Mouse (Mus musculus) embryonic facial prominence, embryonic 13.5 days (tissue): ENCODE measurements around the gene Ebi3. TPM values are rescaled to one million over a fixed set of nuclear protein-coding genes. Genes with fewer than 3 reads are reported as not detected.
A peak's percentile ranks its signal among the peaks of the same experiment; 100 is the strongest.

Source experiments
- ATAC-seq: fragments of 200-750 bp; cut with Nextera tagmentation; 2 replicates; pipeline ENCODE4 v1.8.0; 2017; ENCODE audit warnings: low read depth; ENCODE audit not compliant: insufficient number of reproducible peaks, insufficient read depth, low FRiP score, low TSS enrichment
- H3K27ac ChIP-seq: fragments of 300-500 bp; sonication (generic); 2 replicates; pipeline ENCODE4 v1.5.1; 2015; ENCODE audit warnings: moderate library complexity, mild to moderate bottlenecking, inconsistent platforms
- H3K27me3 ChIP-seq: fragments of 300-500 bp; sonication (generic); 2 replicates; pipeline ENCODE4 v1.6.1; 2015; ENCODE audit warnings: mild to moderate bottlenecking, inconsistent platforms
- H3K36me3 ChIP-seq: fragments of 300-500 bp; sonication (generic); 2 replicates; pipeline ENCODE4 v1.6.1; 2015; ENCODE audit warnings: mild to moderate bottlenecking, inconsistent platforms
- H3K4me1 ChIP-seq: fragments of 300-500 bp; sonication (generic); 2 replicates; pipeline ENCODE4 v1.6.1; 2015; ENCODE audit warnings: inconsistent platforms
- H3K4me2 ChIP-seq: fragments of 300-500 bp; sonication (generic); 2 replicates; pipeline ENCODE4 v1.6.1; 2015; ENCODE audit warnings: moderate library complexity, mild to moderate bottlenecking, inconsistent platforms
- H3K4me3 ChIP-seq: fragments of 300-500 bp; sonication (generic); 2 replicates; pipeline ENCODE4 v1.5.1; 2015; ENCODE audit warnings: mild to moderate bottlenecking, inconsistent platforms
- H3K9ac ChIP-seq: fragments of 300-500 bp; sonication (generic); 2 replicates; pipeline ENCODE4 v1.6.1; 2015; ENCODE audit warnings: mild to moderate bottlenecking, inconsistent platforms
- H3K9me3 ChIP-seq: fragments of 300-500 bp; sonication (generic); 2 replicates; pipeline ENCODE4 v1.6.1; 2016; ENCODE audit warnings: inconsistent platforms
- WGBS: fragments of 180-500 bp; shearing (Covaris S2); methylation state at CpG from one replicate; pipeline ENCODE4 v1.1.7; 2015; ENCODE audit warnings: mixed read lengths; 5-methylcytosine and 5-hydroxymethylcytosine counted together
- polyA plus RNA-seq: library from polyadenylated mRNA; unstranded; fragments of >200 nt; fragmentation: Nextera tagmentation; extraction: Ambion mirVana; gene quantifications from 2 replicates; pipeline ENCODE4 v1.2.1, GENCODE M21; 2015

The Ebi3 gene
- polyA plus RNA-seq, 1 experiment from 2014 or later = 1.3 TPM

DNA sequence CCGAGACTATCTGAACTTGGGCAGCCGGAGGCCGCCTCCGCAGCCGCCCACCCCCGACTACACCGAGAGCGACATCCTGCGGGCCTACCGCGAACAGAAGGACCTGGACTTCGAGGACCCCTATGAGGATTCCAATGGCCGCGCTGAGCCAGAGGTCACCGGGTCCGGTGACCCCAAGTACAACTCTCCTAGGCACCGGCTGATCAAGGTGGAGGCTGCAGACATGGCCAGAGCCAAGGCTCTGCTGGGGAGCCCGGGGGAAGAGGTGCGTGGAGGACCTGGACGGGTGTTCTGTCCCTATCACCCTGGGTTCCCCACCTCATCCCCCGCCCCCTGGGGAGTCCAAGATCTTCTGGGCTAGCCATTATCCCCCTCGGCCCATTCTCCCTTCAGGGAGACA is 19.0 kb downstream of the Ebi3 start:
- Histone ChIP-seq H3K9me3 (no peaks in the 10 kb centered on the region), H3K9ac (peak overlapping the region; percentile 83), H3K4me3 (peak overlapping the region; percentile 64), H3K4me1 (peaks cover 21% of the 10 kb centered on the region), H3K4me2 (peak overlapping the region; percentile 86), H3K27me3 (peaks cover 10% of the 10 kb centered on the region), H3K36me3 (peaks cover 23% of the 10 kb centered on the region), H3K27ac (no peak overlapping the region)
- no peak for ATAC-seq
- WGBS = 27% methylated on average over 22 of the region's 22 CpGs

DNA sequence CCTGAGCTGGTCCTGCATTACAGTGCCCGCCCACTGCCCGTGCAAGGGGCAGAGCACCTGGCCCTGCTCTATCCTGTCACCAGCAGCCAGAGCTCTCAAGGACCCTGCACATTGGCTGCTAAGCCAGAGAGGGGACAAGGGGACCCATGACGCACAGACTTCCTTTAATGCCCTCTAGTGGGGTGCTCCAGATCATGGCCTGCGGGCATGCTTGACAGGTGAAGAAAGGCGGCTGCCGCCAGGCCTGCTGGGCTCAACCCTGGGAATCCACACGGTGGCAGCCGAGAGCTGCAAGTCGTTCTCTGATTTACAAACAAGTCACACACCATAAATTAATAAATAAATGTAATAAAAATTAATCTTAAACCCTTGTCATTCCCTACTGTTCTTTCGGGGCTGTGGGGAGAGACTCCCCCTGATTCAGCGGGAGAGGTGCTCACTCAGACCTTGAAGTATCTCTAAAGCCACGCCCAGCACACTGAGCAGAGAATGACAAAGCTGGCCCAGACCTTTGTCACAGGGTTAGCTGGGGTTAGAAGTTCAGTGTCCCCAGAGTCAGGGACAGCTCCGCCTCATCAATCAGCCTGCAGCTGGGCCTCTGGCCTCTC is 23.9 kb downstream of the Ebi3 start:
- ATAC-seq = no peak
- WGBS = 17% methylated on average over 13 of the region's 13 CpGs
- no peak overlapping the region for H3K4me3 ChIP-seq
- peaks cover 8% of the 10 kb centered on the region for H3K36me3 ChIP-seq
- no peak overlapping the region for H3K9ac ChIP-seq
- peaks cover 4% of the 10 kb centered on the region; the same call in 1 of the 2 replicates for H3K27me3 ChIP-seq
- H3K4me1 ChIP-seq = peaks cover 9% of the 10 kb centered on the region
- H3K9me3 ChIP-seq = no peaks in the 10 kb centered on the region
- no peak overlapping the region for H3K27ac ChIP-seq
- no peak overlapping the region for H3K4me2 ChIP-seq

DNA sequence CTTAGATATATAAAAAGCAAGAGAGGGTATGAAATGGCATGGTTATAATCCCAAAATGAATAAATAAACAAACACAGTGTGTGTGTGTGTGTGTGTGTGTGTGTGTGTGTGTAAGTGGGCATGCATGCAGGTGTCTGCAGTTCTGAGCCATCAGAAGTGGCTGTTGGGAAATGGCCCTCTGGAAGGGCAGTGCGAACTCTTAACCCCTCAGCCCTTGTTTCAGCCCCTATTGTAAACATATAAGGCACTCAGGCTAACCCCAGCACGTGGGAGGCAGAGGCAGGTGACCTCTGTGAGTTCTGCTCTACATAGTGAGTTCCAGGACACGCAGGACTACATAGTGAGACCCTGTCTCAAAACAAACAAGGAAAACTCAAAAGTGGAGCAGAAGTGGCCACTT is 24.9 kb downstream of the Ebi3 start:
- no peak for ATAC-seq
- 64% methylated on average over 3 of the region's 3 CpGs for WGBS
- H3K9ac ChIP-seq = no peak overlapping the region

DNA sequence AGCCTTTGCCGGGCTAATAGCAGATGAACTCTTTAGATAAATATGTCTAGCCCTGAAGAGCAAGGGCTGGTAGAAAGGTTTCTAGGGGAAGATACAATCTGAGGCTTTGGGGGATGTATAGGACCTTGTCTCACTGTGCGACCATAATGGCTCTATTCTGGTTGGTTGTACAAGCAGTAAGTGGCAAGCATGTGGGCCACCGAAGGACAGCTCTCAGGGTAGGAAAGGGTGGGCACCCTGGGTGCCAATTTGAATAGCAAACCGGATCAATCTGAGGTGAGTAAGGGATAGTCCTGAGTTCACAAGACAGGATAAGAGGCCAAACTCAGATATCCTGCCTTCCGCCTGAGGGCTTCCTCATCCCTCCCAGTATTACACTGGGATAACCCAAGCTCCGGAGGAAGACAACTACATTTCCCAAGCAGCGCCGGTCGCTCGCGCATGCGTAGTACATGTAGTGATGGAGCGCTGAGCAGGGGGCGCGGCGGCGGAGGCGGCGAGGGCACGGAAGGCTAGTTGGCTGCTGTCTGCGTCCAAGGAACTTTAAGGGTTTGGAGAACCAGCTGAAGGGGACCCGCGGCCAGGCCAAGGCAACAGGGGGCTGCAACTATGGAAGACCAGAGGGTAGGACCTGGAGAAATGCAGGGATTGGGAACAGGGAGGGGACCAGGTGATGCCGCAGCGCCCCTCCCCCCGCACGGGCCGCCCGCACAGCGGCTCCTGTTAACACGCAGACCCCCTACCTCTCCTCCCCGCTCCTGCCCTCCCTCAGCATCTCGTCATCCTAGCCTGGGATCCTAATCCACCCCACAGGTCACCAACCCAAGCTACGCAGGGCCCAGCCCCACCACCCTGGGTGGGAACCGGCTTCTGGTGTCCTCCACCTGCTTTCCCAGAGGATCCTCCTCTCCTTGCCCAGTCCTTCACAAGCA is 33.9 kb downstream of the Ebi3 start, which contains the start of gene Fsd1:
Gene Fsd1, plus strand, starts transcription at position 480 of the 932 bp plus-strand sequence.
- peak; percentile 34; the same call in 1 of the 2 replicates for ATAC-seq
- no peak within 1 kb of the TSS for H3K27ac ChIP-seq
- peaks cover 9% of the 10 kb centered on the region; the same call in 1 of the 2 replicates for H3K4me1 ChIP-seq
- peak within 1 kb of the TSS; percentile 75 for H3K9ac ChIP-seq
- peaks cover 10% of the 10 kb centered on the region for H3K36me3 ChIP-seq
- peak within 1 kb of the TSS; percentile 67 for H3K4me3 ChIP-seq
- peak within 1 kb of the TSS; percentile 90 for H3K4me2 ChIP-seq
- H3K9me3 ChIP-seq = no peaks in the 10 kb centered on the region
- no peaks in the 10 kb centered on the region for H3K27me3 ChIP-seq
- 9% methylated on average over 33 of the region's 35 CpGs for WGBS

More for the DNA sequence above, 24.9 kb downstream of the Ebi3 start:
- Histone ChIP-seq H3K4me3 (no peak overlapping the region), H3K4me1 (peaks cover 4% of the 10 kb centered on the region; the same call in 1 of the 2 replicates), H3K4me2 (no peak overlapping the region), H3K27ac (no peak overlapping the region), H3K27me3 (no peaks in the 10 kb centered on the region), H3K9me3 (no peaks in the 10 kb centered on the region), H3K36me3 (peaks cover 8% of the 10 kb centered on the region)

DNA sequence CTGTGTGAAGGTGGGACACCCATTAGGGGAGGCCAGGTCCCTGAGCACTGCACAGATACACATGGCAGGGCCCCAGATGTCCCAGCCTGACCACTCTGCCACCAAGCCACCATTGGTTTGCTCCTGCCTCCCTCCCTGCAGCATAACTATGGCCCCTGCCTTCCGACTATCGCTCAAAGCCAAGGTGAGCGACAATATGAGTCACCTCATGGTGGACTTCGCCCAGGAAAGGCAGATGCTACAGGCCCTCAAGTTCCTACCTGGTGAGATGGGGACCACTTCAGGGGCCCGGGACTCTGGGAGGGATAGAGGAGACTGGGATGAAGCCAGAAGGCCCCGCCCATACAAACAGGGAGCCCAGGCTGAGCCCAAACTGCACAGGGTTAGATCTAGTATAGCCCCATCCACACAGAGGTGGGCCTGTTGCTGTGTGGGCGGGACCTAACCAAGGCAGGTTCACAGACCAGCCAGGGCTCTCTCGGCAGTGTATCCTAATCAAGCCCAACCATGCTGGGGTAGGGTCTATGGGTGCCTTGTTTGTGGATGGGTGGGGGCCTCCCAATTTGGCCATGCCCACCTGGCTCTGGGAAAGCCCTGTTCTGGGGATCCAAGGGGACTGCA is 37.9 kb downstream of the Ebi3 start:
- peaks cover 45% of the 10 kb centered on the region for H3K36me3 ChIP-seq
- no peak overlapping the region for H3K9ac ChIP-seq
- no peak overlapping the region for H3K4me2 ChIP-seq
- no peaks in the 10 kb centered on the region for H3K27me3 ChIP-seq
- H3K27ac ChIP-seq = no peak overlapping the region
- peak; percentile 17; the same call in 1 of the 2 replicates for ATAC-seq
- peaks cover 9% of the 10 kb centered on the region; the same call in 1 of the 2 replicates for H3K4me1 ChIP-seq
- 78% methylated on average over 8 of the region's 8 CpGs for WGBS
- H3K9me3 ChIP-seq = no peaks in the 10 kb centered on the region
- H3K4me3 ChIP-seq = no peak overlapping the region

DNA sequence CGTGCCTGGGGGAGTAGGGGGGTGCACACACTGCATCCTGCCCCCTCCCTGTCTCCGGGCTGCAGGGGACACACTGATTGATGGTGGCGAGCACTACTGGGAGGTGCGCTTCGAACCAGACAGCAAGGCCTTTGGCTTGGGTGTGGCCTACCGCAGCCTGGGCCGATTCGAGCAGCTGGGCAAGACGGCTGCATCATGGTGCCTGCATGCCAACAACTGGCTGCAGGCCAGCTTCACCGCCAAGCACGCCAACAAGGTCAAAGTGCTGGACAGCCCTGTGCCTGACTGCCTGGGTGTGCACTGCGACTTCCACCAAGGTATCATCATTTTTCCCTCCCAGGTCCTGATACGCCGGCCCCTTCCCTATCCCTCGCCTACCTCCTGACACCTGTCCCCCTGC is 43.6 kb downstream of the Ebi3 start:
- H3K36me3 ChIP-seq = peaks cover 58% of the 10 kb centered on the region
- ATAC-seq = no peak
- WGBS = 86% methylated on average over 15 of the region's 15 CpGs

GRCm38 (mm10) chr17:55999794-56000499 is 47.5 kb downstream of the Ebi3 start:
- peak overlapping the region; percentile 37; the same call in 1 of the 2 replicates for H3K9ac ChIP-seq
- ATAC-seq = peak; percentile 52; the same call in 1 of the 2 replicates

More for the DNA sequence above, 43.6 kb downstream of the Ebi3 start:
- Histone ChIP-seq H3K4me2 (no peak overlapping the region), H3K4me1 (no peaks in the 10 kb centered on the region), H3K9me3 (no peaks in the 10 kb centered on the region), H3K4me3 (no peak overlapping the region), H3K9ac (no peak overlapping the region), H3K27me3 (peaks cover 17% of the 10 kb centered on the region), H3K27ac (no peak overlapping the region)

DNA sequence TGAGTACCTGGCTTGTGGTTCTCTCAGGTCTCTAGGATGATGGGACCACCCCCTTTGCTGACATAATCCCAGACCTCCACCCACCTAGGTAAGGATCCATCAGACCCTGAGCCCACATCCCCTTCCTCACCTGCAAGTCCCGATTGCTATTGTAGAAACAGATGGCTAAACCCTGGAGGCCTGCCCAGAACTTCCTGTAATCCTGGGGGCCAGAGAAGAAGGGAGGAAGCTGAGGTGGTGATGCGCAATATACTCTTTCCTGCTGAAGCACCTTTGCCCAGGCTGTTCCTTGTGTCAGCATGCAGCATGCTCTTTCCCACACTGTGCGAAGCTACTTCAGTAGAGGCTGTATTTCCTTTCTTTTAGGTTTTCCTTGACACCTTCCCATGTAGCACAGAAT is 50.6 kb downstream of the Ebi3 start:
- Histone ChIP-seq H3K9me3 (no peaks in the 10 kb centered on the region), H3K36me3 (no peaks in the 10 kb centered on the region), H3K9ac (no peak overlapping the region), H3K27me3 (peaks cover 18% of the 10 kb centered on the region), H3K4me3 (no peak overlapping the region), H3K4me1 (peaks cover 10% of the 10 kb centered on the region), H3K4me2 (no peak overlapping the region), H3K27ac (no peak overlapping the region)
- ATAC-seq = no peak
- 84% methylated on average over 3 of the region's 3 CpGs for WGBS

More at GRCm38 (mm10) chr17:55999794-56000499, 47.5 kb downstream of the Ebi3 start:
- no peak overlapping the region for H3K27ac ChIP-seq
- H3K27me3 ChIP-seq = peaks cover 18% of the 10 kb centered on the region
- peak overlapping the region; percentile 41 for H3K4me2 ChIP-seq
- H3K4me1 ChIP-seq = no peaks in the 10 kb centered on the region
- H3K4me3 ChIP-seq = peak overlapping the region; percentile 22
- H3K36me3 ChIP-seq = peaks cover 23% of the 10 kb centered on the region
- no peaks in the 10 kb centered on the region for H3K9me3 ChIP-seq
- WGBS = 5% methylated on average over 30 of the region's 30 CpGs

- Histone ChIP-seq H3K4me2 (peak within 1 kb of the TSS; percentile 32), H3K27ac (no peak within 1 kb of the TSS), H3K9ac (no peak within 1 kb of the TSS), H3K4me1 (peaks cover 20% of the 10 kb centered on the region), H3K4me3 (peak within 1 kb of the TSS; percentile 21; the same call in 1 of the 2 replicates), H3K27me3 (peaks cover 6% of the 10 kb centered on the region), H3K36me3 (0 out of 2 replicates have a peak, but pooled peaks cover under 1% of the 10 kb centered on the region), H3K9me3 (no peaks in the 10 kb centered on the region)
- ATAC-seq = no peak
- 41% methylated on average over 13 of the region's 13 CpGs for WGBS
Observed at GRCm38 (mm10) chr17:56005415-56006061, 53.1 kb downstream of the Ebi3 start, which contains the start of the genes Stap2 and Mpnd. Gene Stap2, minus strand, starts transcription at chr17:56005584. Gene Mpnd, plus strand, starts transcription at chr17:56005711.
